Mouse (Mus musculus): ENCODE results near the gene Kansl2. TPM values are rescaled to one million over a fixed set of nuclear protein-coding genes. Genes with fewer than 3 reads are reported as not detected.

The Kansl2 gene
- polyA plus RNA-seq, 1 experiment from 2014 or later, result 78.5 TPM

Small RNAs within 50 kb of the gene (microRNA-seq; reads per million reads assigned to microRNA genes)
- gene Mir1291, result 1.1 reads per million

Other genes with a start within 250 kb of the Kansl2 start
- gene Zfp641, start 238.1 kb downstream of the Kansl2 start, polyA plus RNA-seq (2016; fragmentation: Nextera tagmentation; extraction: Ambion mirVana), result 0.20 TPM in 1 of 2 replicates, not detected in the other
- not detected in 2 replicates for gene Olfr285, start 216.9 kb downstream of the Kansl2 start, polyA plus RNA-seq (2016; fragmentation: Nextera tagmentation; extraction: Ambion mirVana)
- gene Olfr284, start 193.3 kb downstream of the Kansl2 start, polyA plus RNA-seq (2016; fragmentation: Nextera tagmentation; extraction: Ambion mirVana), result not detected in 2 replicates
- not detected in 2 replicates for gene Olfr283, start 153.3 kb downstream of the Kansl2 start, polyA plus RNA-seq (2016; fragmentation: Nextera tagmentation; extraction: Ambion mirVana)
- gene Olfr282, start 103.0 kb downstream of the Kansl2 start, polyA plus RNA-seq (2016; fragmentation: Nextera tagmentation; extraction: Ambion mirVana), result not detected in 2 replicates
- gene Olfr281, start 81.7 kb downstream of the Kansl2 start, polyA plus RNA-seq (2016; fragmentation: Nextera tagmentation; extraction: Ambion mirVana), result not detected in 2 replicates
- gene OR5BS1P, start 64.4 kb downstream of the Kansl2 start, polyA plus RNA-seq (2016; fragmentation: Nextera tagmentation; extraction: Ambion mirVana), result not detected in 2 replicates
- gene Lalba, start 51.5 kb downstream of the Kansl2 start, polyA plus RNA-seq (2016; fragmentation: Nextera tagmentation; extraction: Ambion mirVana), result not detected in 2 replicates
- not detected in 2 replicates for gene Olfr279, start 41.9 kb downstream of the Kansl2 start, polyA plus RNA-seq (2016; fragmentation: Nextera tagmentation; extraction: Ambion mirVana)
- gene Ccnt1, start 36.7 kb upstream of the Kansl2 start, polyA plus RNA-seq (2016; fragmentation: Nextera tagmentation; extraction: Ambion mirVana), result 34.4 and 35.5 TPM in 2 replicates
- not detected in 2 replicates for gene 4930415O20Rik, start 36.7 kb upstream of the Kansl2 start, polyA plus RNA-seq (2016; fragmentation: Nextera tagmentation; extraction: Ambion mirVana)
- 9.7 and 10.2 TPM in 2 replicates for gene Adcy6, start 75.8 kb upstream of the Kansl2 start, polyA plus RNA-seq (2016; fragmentation: Nextera tagmentation; extraction: Ambion mirVana)
- 3.8 and 4.9 TPM in 2 replicates for gene Cacnb3, start 96.6 kb upstream of the Kansl2 start, polyA plus RNA-seq (2016; fragmentation: Nextera tagmentation; extraction: Ambion mirVana)
- 15.9 and 16.2 TPM in 2 replicates for gene Ddx23, start 128.6 kb upstream of the Kansl2 start, polyA plus RNA-seq (2016; fragmentation: Nextera tagmentation; extraction: Ambion mirVana)
- gene Rnd1, start 143.2 kb upstream of the Kansl2 start, polyA plus RNA-seq (2016; fragmentation: Nextera tagmentation; extraction: Ambion mirVana), result 0.30 and 0.50 TPM in 2 replicates
- gene Ccdc65, start 173.9 kb upstream of the Kansl2 start, polyA plus RNA-seq (2016; fragmentation: Nextera tagmentation; extraction: Ambion mirVana), result 0.06 TPM in 1 of 2 replicates, not detected in the other
- gene Fkbp11, start 193.9 kb upstream of the Kansl2 start, polyA plus RNA-seq (2016; fragmentation: Nextera tagmentation; extraction: Ambion mirVana), result 83.5 and 90.2 TPM in 2 replicates
- 22.4 TPM in 2 replicates for gene Arf3, start 228.9 kb upstream of the Kansl2 start, polyA plus RNA-seq (2016; fragmentation: Nextera tagmentation; extraction: Ambion mirVana)
- gene Wnt10b, start 243.9 kb upstream of the Kansl2 start, polyA plus RNA-seq (2016; fragmentation: Nextera tagmentation; extraction: Ambion mirVana), result not detected in 2 replicates

All from liver, embryonic 12.5 days (tissue).